Mouse (Mus musculus) heart, postnatal 4 days (tissue): ENCODE results near the gene Phc2. TPM values are rescaled to one million over a fixed set of nuclear protein-coding genes. Genes with fewer than 3 reads are reported as not detected.
"Not testable (repeated sequence)": the region's sequence is repeated elsewhere in the genome, so short reads cannot be mapped to it uniquely, and the experiment has no call there.

Source experiments
- DNase-seq: peaks from one replicate; pipeline ENCODE4 v3.0.0; 2021
- total RNA-seq, 2 experiments: library from RNA; stranded (reverse); gene quantifications; 2 replicates each; pipeline ENCODE4 v1.2.3; 2021

Gene Phc2
- total RNA-seq, 2 experiments from 2014 or later, result 69.1 to 72.5 TPM

DNA sequence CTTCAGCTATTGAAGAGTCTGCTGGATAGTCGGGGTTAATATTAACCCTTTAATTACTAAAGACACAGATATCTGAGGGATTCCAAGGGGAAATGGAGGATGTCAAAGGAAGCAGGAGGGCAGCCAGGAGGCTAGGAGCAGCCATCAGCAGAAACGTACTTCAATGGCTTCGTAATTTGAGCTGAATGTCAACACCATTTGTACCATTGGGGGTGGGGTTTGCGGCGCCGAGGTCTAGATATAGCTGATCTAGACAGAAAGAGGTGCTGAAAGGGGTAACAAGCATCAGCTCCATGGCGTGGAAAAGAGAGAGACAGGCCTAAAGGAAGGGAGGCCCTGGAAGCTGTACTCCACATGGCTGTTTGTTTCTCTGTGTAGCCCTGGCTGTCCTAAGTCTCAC is 7.7 kb upstream of the Phc2 start:
- DNase-seq, result no peak

DNA sequence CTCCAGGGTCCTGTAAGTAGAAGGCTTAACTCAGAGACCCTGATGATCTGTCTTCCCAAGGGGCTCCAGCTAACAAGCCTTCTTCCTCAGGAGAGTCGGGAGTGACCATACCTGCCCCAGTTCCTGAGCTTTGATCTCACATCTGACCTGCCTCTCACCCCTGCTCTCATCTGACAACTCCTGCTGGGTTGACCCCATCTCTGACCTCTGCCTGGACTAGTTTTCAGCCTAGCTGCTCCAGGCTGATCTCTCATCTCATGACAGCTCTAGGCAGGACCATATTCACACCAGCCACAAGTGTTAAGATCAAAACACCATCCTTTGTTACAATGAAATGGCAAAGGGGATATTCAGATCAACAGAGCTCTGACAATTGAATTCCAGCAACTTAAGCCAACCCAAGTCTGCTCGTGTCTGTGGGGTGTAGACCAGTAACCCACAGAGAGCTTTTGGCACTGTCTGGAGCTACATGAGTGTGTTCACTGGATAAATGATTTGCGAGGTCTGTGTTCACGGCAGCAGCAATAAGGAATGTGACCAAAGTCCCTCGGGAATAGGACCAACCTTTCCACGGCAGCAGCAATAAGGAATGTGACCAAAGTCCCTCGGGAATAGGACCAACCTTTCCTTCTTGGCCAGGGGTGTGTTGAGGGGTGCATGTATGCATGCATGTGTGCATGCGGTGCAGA is 5.8 kb upstream of the Phc2 start:
- no peak for DNase-seq

DNA sequence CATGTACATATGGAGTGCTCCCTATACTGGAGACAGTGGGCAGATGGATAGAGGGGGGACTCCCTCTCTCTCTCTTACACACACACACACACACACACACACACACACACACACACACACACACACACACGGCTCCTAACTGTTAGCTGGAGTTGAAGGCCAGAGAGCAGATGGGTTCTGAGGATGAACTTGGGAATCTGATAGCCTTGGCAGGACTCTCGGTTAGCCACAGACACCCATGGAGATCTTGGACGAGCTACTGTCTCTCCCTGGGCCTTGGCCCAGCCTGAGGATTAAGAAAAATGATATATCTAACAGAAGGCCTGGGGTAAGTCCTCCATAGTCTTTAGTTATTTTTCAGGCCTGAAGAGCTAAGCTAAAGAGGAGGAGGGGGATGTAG is 3.0 kb upstream of the Phc2 start:
- no peak for DNase-seq

DNA sequence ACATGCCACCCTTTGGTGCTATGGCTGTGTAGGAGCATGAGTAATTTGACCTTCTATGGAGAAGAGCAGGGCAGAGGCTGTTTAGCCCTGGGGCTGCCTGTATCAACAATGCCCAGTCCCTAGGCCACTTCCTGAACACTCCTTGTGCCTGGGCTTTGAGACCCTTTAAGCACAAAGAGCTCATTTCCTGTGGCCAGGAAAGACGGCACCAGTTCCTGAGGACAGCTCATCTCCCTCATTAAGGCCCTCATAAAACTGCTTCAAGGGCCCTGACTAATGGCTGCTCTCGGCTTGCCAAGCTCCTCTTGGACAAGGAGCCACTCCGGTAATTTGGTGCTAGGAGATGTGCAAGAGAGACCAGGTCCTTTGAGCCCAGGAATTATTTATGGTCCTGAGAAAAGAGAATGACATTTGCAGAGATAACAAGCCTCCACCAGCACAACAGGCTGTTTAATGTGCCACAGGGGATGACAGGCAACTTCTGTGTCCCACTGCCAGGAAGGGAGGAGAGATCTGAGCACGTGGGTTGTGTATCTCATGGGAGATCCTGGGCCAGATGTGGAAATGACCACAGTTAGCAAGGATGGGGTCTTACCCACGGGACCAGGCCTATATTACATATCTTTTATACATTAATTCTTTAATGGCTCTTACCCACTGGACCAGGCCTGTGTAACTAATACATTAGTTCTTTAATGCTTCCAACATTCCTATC is 1.8 kb upstream of the Phc2 start:
- no peak for DNase-seq

DNA sequence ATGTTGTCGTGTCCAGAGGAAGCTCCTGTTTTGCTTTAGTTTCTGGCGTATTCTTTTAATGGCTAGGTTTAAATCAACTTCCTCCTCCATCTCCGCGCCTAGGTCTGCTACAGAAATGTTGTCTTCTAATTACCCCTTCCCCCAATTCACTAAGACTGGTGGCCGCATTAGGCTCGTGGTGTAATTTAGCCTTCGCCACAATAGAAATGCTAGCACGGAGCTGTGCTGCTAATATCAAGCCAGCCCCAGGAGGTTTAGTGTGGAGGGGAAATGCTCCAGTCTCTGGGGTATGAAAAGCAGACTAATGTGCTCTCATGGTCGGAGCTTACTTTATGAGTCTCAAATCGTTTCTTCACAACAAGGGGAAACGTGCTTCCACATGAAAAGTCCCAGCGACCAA is 944 bp downstream of the Phc2 start:
- DNase-seq, result no peak

DNA sequence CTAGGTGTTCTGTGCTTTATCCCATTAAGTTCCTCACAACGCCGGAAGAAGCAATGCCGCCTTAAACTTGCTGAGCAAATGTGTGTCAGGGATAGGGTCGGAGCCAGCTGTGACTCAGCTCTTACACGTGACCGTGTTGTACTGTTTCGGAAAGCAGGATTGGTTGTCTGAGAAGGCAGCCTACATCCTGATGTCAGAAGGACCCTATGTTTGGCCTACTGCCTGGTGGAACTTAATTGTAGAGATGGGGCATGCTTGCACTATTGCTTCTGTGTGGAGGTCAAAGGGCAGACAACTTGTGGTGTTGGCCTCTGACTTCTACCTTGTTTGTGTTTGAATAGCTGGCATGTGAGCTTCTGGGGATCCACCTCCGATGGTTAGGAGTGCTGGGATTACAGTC is 5.7 kb downstream of the Phc2 start:
- DNase-seq, result no peak

DNA sequence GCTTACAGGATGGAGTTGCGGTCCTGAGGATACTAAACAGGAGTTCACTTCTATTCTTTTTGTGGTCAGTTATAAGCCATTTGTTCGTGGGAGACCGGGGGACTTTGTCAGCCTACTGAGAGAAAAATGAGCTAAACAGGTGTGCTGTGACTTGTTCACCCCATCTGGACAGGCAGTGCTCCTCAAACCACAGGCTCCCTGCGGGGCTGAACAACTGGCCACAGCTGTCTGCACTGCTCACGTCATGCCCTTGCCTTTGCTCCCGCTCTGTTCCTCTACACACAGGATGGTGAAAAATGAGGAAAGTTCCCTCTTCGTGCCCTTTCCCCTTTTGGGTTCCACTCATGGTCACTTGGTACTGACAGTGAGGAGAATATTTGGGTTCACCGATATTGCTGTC is 6.6 kb downstream of the Phc2 start:
- no peak for DNase-seq

DNA sequence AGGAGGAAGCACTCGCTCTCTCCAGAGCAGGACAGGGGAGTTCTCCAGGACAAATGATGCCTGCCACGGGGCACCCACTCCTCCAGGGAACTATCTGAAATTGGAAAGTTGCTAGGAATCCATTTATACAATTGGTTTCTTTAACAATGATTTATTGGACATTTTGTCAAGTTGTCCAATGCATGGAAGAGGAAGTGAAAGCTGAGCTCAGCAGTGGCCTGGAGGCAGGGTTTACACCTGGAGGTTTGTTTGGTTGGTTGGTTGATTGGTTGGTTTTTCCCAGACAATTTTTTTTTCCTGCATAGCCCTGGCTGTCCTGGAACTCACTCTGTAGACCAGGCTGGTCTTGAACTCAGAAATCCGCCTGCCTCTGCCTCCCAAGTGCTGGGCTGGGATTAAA is 9.5 kb downstream of the Phc2 start:
- DNase-seq, result no peak

DNA sequence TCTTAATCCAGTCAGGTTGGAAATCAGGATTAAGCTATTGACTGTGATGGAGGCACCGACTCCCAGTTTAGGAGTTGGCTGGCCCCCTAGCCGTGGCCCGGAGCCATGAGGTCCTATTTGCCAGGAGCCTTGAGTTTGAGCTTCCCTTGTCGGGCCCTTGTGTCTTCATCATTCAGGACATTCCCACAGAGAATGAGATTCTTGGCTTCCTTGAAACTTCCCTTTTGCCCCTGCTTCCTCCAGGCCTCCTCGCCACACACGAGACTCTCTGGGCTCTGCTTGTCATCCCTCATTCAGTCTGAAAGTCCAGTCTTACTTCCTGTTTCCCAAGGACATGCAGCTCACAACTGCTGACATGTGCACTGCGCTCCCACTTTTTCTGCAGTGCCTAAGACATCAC is 11.9 kb downstream of the Phc2 start:
- not testable (repeated sequence) for DNase-seq

DNA sequence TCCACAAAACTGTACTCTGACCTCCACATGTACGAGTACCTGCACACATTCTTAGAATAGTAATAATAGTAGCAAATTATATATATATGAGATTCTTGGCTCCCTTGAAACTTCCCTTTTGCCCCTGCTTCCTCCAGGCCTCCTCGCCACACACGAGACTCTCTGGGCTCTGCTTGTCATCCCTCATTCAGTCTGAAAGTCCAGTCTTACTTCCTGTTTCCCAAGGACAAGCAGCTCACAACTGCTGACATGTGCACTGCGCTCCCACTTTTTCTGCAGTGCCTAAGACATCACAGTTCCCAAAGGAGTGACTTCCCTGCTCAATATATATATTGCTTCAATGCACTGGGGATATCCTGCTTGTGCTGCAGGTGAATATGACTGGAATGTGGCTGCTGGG is 12.7 kb downstream of the Phc2 start:
- DNase-seq, result not testable (repeated sequence)

DNA sequence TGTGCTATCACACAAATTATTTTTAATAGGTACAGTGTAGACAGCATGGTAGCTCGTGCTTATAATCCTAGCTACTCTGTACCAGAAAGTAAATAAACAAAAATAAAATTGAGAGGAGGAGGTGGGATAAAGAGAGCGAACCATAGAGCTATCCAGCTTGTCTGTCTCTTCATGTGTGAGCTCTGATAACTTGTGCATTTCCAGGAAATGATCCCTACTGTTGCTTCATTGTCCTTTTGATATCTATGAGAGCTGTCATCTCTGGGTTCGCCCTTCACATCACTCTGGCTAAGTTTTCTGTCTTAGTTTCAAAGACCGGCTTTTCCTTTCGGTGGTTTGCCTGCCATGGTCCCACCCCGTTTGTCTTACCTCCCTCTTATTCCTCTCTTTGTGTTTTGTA is 14.7 kb downstream of the Phc2 start:
- DNase-seq, result no peak

DNA sequence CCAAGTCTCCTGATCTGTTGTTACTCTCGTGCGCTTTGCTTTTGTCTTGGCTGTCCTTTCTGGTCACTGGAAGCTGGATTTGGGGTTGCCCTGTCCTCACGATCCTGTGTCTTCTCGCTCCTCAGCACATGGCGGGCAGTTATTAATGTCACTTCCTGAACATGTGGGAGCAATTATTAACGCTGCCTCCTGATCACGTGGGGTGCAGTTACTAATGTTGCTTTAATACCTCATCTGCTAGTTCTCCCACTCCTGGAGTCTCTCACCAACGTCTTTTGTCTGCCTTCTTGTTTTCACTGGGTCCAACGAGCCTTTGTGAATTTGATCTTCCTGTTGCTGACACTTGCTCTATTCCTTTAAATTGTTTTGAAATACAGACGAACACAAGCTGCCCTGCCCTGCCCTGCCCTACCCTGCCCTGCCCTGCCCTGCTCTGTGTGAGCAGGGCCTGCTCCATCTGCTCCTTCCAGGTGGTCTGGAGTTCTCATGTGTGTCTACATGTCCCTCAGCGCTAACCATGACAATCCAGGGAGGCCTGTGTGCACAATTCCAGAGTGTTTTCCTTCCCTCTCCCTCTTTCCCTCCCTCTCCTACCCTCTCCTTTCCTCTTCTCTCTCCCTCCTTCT is 16.2 kb downstream of the Phc2 start:
- no peak for DNase-seq

DNA sequence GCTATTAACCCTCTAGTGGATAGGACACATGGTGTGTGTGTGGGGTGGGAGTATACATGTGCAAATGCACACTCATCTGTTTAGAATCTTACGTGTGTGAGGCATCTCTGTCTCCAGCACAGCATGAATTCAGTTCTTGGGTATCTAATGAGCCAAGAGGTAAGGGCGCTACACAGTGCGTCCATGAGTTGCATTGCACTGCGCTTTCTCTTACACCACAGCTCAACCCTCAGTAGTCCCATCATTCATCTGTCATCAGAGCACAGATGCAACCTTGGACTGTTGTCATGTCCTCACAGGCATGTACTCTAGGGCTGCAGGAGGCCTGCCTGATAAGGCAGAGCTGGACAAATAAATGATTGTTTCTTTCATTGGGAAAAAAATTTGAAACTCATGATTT is 18.0 kb downstream of the Phc2 start:
- DNase-seq, result no peak

DNA sequence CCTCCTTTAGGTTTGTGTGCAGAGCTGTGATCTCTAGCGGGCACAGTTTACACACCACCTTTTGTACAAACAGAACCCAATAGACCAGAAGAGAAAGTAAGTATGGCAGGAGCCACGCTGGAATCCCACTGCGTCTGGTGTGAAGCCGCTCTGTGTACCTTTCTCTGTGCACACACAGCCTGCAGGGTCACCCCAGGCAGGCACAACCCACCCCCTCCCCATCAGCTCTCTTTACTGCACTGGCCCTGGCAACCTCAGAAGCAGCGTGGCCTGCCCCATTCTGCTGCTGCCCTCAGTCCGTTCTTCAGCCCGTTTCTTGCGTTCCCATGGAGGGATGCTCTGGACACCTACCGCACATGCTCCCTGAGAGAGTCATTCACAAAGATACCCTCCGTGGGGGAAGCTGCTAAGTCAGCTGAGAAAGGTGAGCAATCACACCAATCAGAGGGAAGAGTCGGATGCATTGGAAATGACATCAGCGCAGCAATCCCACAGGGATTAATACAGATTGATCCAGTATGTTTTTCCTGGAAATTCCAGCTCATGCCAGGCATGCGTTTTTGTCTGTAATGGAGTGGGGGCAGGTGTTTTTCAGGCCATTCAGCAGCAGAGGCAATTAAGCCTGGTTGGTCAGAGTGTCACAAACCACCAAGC is 24.2 kb downstream of the Phc2 start:
- no peak for DNase-seq

DNA sequence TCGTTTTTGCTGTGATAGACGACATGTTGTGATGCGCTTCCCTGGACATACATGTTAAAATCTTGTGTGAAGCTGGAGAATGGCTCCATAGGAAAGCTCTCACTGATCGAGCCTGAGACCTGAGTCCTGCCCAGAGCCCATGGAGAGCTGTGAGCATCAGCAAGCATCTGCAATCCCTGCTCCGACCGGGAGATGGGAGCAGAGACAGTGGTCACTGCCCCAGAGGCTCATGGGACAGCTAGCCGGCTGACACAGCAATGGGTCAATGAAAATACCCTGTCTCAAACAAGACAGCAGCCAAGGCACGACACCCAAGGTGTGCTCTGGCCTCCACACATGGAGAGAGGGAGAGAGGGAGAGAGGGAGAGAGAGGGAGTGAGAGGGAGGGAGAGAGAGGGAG is 26.6 kb downstream of the Phc2 start:
- peak; percentile 56 for DNase-seq

DNA sequence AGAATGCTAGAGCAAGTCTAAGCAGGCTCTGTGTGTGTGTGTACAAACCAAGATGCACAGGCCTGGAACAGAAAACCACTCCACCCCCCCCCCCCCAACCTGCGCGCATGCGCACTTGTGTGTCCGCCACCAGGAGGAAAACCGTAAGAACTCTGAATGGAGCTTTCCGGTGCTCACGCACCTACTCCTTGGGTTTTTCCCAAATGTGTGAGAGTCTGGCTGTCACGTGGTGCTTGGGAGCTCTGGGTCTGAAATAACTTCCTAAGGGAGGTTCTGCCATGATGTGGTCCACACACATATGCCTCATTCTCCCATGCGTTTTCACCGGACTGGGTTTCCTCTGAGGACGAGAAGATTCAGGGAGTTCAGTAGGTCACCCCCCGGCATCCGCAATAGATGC is 27.8 kb downstream of the Phc2 start:
- DNase-seq, result no peak

DNA sequence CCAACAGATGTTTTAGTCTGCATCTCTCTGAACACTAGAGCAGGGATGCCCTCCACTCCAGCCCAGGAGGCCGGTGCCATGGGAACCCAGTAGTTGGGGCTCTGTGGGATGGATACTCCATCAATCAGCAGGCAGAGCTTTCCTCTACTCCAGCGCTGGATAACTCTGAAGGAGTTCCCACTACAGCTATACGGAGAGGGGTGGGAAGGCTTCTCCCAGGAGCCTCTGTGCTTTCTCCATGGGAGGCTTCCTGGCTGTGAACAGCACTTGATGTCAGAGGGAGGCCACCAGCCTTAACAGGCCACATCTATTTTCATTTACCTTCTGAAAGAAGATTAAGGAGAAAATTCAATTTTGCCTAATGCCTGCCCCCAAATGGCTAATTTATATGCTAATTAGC is 29.2 kb downstream of the Phc2 start:
- no peak for DNase-seq

DNA sequence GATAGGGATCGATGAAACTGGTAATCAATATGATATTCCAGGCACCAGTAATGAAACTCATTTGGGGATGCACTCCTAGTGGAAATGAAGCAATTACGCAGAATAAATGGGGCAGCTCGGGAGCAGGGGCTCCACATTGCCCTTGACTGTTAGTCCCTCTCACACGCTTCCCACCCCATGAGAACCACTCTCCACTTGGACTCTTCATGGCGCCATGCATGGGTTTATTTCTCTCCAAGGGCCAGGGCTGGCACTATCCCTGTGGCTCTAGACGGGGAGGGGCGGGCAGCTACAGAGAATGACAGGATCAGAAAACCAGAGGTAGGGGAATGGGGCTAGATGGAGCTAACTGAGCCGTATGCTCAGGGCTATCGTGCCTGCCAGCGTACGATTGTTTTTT is 29.6 kb downstream of the Phc2 start:
- no peak for DNase-seq

DNA sequence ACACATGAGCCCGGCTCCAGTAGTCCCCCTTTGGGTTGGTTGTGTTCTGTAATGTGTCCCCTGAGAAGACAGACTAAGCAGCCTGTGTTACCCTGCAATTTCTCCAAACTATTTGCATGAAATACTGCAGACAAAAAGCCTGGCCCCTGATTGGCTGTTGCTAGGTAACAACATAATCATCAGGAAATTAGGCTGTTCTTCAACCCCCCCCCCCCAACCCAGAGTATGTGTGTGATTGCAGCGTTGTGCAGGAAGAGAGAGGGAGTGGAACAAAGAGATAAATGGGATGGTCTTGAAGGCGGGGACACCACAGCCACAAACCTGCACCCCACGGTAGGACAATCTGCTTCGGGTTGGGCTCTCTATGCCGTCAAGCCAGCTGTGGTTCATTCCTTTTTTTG is 34.0 kb downstream of the Phc2 start:
- DNase-seq, result no peak

DNA sequence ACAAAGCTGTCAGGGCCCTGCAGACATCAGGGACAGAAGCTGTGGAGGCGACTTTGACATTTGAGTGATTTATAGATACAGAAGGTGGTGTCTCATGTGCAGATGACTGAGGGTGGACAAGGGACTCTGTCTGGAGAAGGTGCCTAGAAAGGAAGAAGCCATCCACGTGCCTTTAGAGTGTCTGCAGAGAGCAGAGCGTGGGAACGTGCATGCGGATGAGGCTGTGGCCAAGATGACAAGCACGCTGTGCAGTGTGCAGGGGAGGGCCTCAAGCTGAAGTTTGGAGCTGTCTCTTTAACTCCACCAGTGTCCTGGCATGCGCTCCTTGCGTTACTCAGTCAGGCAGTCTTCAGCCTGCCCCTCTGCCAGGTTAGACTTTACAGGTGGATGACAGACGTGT is 34.5 kb downstream of the Phc2 start:
- no peak for DNase-seq

DNA sequence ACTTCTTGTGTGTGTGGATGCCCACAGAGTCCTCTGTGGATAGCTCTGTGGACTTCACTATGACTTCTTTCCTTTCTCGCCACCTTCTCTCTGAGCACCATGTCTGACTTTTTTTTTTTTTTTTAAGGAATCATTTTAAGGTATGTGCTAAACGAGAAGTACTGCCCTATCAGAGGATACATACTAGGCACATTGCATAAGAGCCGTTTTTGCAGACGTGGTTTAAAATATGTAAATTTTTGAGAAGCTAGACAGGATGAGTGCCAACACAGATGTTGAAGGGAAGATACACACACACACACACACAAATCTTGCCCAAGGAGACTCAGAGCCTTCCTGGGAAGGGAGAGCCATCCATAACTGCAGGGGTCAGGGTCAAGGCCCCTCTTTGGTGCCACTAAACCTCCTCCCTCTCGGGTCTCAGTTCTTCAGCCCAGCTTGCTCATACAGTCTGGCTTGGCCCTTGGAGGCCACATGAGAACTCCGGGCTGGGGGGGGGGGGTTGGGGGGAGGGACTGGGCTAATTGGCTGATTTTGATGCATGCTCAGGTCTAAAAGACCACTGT is 35.3 kb downstream of the Phc2 start:
- no peak for DNase-seq

DNA sequence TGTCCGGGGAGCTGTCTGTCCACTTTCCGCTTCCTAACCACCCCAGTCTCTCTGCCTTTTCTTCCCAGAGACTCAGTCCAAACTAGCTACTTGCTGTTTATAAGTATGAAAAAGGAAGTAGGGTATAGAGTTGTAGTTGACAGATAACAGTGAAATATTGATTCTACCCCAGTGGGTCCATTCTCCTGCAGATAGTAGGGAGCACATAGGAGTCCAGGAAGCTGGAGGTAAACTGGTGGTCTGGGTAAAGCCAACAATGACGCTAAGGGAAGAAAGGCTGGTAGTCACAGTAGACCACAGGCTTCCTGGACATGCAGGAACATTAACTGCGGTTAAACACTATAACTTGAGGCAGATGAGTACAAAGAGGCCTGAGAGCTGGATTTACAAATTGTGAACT is 36.7 kb downstream of the Phc2 start:
- no peak for DNase-seq
